Mouse (Mus musculus) left cerebral cortex, adult 2 months (tissue): ENCODE results near the gene Ufsp1. TPM values are rescaled to one million over a fixed set of nuclear protein-coding genes. Genes with fewer than 3 reads are reported as not detected.

Experiments
- DNase-seq, 2 experiments: peaks; one replicate each; pipeline ENCODE4 v3.0.0; 2021 to 2022; ENCODE audit warnings: low spot score in 2 of 2, mixed read lengths in 1 of 2; ENCODE audit errors: extremely low spot score in 1 of 2
- H3K27ac ChIP-seq: fragments of 200-600 bp; 2 replicates; pipeline ENCODE4 v1.8.1; 2022
- H3K4me3 ChIP-seq: fragments of 200-600 bp; 2 replicates; pipeline ENCODE4 v1.8.1; 2022
- CTCF ChIP-seq: fragments of 200-600 bp; IDR thresholded peaks from 2 replicates; pipeline ENCODE4 v1.8.1; 2022; ENCODE audit warnings: antibody characterized with exemption, mild to moderate bottlenecking, moderate library complexity
- intact Hi-C: fragments of 180-260 bp; cut with DNase I; formaldehyde crosslinking; loops from one replicate; pipeline ENCODE4 v1.15.1; 2025
- total RNA-seq, 2 experiments: library from RNA; stranded (reverse); gene quantifications; 2 replicates each; pipeline ENCODE4 v1.2.3; 2021

Ufsp1 gene
- total RNA-seq, 2 experiments from 2014 or later = 11.6 to 14.4 TPM

DNA sequence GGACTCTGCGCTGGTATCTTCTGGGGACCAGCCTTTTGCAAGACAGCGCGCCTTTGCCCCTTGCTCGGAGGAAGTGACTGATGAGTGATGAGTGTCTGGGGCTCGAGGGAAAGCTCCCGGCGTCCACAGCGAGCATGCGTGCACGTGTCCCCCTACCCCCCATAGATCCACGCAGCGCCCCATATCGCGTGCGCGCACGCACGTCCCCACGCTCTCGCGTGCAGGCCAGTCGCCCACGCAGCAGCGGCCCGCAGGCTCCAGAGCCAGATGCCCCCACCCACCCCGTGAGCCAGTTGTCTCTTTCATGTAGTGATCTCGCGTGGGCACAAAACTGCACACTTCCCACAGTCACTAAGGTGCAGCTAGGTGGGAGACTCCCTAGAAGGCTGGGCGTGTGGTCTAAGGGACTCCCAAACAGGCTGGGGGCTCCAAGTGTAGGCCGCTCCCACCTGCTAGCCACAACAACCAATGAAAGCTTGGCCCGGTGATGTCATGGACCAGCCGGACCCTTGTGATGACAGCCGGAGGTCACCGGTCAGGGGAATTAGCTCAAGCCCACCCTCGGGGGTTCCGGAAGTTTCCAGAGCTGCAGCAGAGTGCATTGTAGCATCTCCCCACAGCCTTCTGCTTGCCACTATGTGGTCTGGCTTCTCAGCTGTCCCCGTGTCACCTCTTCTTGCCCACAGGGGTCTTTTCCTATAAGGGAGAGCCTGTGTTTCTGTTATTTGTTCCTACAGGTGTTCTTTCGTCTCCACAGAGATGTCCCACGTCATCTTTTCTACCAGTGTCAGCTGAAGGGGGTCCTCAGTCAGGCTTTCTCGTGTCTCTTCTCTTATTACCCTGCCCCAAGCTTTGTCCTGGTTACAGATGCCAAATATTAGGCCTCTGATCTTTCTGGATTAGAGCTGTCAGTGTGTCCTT is 7.1 kb upstream of the Ufsp1 start, which contains the start of gene Ache:
Gene Ache (plus strand): TSS at position 488 of the 921 bp plus-strand sequence.
- DNase-seq = peak; percentile 76 to 77

DNA sequence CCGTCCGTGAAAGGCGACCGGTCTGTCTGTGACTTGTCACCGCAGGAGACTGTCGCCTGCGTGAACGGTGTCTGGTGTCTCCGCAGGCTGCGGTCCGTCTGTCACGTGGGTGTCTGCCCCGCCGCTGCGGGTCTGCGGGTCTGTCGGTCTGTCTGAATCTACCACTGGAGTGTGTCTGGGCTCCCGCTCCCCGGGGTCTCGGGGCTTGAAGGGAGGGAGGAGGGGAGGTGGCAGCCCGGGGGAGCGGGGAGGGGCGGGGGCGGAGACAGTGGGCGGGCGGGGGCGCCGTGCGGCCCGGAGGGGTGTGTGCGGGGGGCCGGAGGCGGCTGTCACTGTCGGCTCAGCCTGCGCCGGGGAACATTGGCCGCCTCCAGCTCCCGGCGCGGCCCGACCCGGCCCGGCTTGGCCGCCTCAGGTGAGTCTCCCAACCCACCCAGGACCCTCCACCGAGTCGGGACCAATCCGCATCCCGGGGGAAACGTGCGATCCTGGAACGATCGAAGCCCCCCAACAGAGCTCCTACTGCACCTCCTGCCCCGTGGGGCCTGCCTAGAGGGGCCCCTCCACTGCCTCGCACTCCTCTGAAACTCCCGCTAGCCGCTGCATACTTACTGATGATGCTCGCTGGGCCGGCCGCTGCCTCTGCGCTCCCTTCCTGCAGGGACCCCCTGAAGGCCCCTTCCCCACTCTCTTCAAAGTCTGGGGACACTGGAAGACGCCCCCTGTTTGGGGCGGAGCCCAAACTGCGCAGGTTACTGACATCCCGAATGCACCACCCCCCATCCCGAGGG is 6.3 kb upstream of the Ufsp1 start:
- DNase-seq = peak; percentile 63 to 65
- Histone ChIP-seq H3K4me3 (peak overlapping the region; percentile 62), H3K27ac (peak overlapping the region; percentile 91)
- TF ChIP-seq CTCF = no peak
- intact Hi-C loops = loop anchor here (2.0 to 5.0 kb wide), 3 partner anchors 165 to 257 kb away; no protein-coding TSS in a partner anchor

More for the DNA sequence above, 7.1 kb upstream of the Ufsp1 start, which contains the start of gene Ache:
- Histone ChIP-seq H3K27ac (peak within 1 kb of the TSS; percentile 91), H3K4me3 (peak within 1 kb of the TSS; percentile 62)
- intact Hi-C loops = loop anchor here (2.0 to 5.0 kb wide), 2 partner anchors 164 to 220 kb away; no protein-coding TSS in a partner anchor
- no peak for TF ChIP-seq CTCF

DNA sequence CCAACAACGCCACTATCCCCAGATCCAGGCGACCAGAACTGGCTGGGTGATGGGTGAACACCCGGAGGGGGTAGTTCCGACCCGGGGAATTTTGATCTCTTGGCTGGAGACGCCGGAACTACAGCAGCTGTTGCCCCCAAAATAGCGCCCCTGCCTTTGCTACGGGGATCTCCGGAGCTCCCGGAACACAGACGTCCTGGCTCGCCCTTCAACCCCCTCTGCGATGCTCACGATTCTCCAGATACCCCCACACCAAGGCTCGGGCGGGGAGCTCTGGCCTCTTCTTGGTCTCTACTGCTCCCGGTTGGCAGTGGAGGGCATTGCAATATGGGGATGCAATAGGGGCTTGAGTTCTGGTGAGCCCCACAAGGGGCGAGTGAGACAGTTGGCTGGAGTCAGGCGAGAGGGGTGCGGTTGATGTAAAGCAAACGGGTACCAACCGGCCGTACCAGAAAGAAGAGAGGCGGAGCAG is 5.4 kb upstream of the Ufsp1 start:
- H3K4me3 ChIP-seq = peak overlapping the region; percentile 44
- peak; percentile 52 to 68 for DNase-seq
- peak; percentile 55 for TF ChIP-seq CTCF
- intact Hi-C loops = loop anchor here (2.0 to 5.0 kb wide), 2 partner anchors 218 to 258 kb away; no protein-coding TSS in a partner anchor
- H3K27ac ChIP-seq = peak overlapping the region; percentile 83

DNA sequence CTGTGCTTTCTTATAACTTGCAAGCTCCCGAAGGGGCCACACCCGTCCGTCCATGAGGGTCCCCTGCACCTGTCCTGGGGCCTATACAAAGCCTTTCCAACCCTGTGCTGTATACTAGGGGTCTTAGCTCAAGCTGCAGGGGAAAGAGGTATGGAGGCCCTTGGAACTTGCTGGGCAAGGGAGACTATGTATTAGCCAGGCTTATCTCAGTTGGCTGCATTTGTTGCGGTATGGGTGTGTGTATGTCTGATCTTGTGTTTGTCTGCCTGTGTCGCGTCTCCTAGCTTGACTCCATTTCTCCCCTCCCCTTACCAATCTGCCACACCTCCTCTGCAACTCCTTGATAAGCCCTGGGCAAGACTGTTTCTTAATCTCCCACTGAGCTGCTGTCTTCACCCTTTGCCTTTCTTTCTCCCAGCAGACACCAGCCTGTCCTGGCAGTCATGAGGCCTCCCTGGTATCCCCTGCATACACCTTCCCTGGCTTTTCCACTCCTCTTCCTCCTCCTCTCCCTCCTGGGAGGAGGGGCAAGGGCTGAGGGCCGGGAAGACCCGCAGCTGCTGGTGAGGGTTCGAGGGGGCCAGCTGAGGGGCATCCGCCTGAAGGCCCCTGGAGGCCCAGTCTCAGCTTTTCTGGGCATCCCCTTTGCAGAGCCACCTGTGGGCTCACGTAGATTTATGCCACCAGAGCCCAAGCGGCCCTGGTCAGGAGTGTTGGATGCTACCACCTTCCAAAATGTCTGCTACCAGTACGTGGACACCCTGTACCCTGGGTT is 4.7 kb upstream of the Ufsp1 start:
- no peak for TF ChIP-seq CTCF
- Histone ChIP-seq H3K27ac (peak overlapping the region; percentile 83), H3K4me3 (peak overlapping the region; percentile 44)
- DNase-seq = no peak
- intact Hi-C loops = loop anchor here (2.0 to 5.0 kb wide), 2 partner anchors 218 to 259 kb away; no protein-coding TSS in a partner anchor

DNA sequence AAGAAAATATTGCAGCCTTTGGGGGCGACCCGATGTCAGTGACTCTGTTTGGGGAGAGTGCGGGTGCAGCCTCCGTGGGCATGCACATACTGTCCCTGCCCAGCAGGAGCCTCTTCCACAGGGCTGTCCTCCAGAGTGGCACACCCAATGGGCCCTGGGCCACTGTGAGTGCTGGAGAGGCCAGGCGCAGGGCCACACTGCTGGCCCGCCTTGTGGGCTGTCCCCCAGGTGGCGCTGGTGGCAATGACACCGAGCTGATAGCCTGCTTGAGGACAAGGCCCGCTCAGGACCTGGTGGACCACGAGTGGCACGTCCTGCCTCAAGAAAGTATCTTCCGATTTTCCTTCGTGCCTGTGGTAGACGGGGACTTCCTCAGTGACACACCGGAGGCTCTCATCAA is 3.8 kb upstream of the Ufsp1 start:
- no peak overlapping the region for H3K27ac ChIP-seq
- DNase-seq = no peak
- intact Hi-C loops = no loop called here
- no peak overlapping the region for H3K4me3 ChIP-seq
- peak; percentile 55 for TF ChIP-seq CTCF

DNA sequence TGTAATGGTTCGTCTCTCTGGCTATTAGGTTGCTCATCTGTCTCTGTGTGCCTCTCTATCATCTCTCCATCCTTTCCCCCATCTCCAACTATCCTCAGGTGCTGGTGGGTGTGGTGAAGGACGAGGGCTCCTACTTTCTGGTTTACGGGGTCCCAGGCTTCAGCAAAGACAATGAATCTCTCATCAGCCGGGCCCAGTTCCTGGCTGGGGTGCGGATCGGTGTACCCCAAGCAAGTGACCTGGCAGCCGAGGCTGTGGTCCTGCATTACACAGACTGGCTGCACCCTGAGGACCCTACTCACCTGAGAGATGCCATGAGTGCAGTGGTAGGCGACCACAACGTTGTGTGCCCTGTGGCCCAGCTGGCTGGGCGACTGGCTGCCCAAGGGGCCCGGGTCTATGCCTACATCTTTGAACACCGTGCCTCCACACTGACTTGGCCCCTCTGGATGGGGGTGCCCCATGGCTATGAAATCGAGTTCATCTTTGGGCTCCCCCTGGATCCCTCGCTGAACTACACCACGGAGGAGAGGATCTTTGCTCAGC is 3.0 kb upstream of the Ufsp1 start:
- no peak overlapping the region for H3K4me3 ChIP-seq
- DNase-seq = no peak
- intact Hi-C loops = no loop called here
- no peak overlapping the region for H3K27ac ChIP-seq
- TF ChIP-seq CTCF = no peak

DNA sequence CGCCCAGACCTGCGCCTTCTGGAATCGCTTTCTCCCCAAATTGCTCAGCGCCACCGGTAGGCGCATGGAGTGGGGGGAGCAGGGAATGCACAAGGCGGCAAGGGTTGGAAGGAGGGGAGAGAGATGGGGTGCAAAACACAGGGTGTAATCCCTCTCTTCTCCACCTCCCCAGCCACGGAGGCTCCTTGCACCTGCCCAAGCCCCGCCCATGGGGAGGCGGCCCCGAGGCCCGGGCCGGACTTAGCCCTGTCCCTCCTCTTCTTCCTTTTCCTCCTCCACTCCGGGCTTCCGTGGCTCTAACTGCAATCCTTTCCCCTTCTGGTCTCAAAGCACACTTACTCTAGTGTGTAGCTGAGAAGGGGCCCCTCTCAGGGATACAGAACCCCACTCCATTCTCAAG is 1.1 kb upstream of the Ufsp1 start:
- intact Hi-C loops = no loop called here
- peak overlapping the region; percentile 57 for H3K4me3 ChIP-seq
- peak; percentile 72 to 75 for DNase-seq
- peak overlapping the region; percentile 86 for H3K27ac ChIP-seq
- peak; percentile 22 for TF ChIP-seq CTCF

DNA sequence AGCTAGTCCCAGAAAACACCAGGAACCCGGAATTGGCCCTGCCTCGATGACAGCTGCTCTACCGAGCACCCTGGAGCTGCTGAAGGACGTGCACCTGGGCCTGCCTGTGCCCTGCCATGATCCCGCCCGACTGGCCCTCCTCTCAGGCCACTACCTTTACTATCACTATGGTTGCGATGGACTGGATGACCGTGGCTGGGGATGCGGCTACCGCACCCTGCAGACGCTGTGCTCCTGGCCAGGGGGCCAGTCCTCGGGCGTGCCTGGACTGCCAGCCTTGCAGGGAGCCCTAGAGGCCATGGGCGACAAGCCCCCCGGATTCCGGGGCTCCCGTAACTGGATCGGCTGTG is 290 bp downstream of the Ufsp1 start:
- Histone ChIP-seq H3K4me3 (peak overlapping the region; percentile 57), H3K27ac (peak overlapping the region; percentile 79)
- no peak for DNase-seq
- TF ChIP-seq CTCF = no peak
- intact Hi-C loops = loop anchor here (5.0 kb wide), 1 partner anchor 233 kb away; no protein-coding TSS in a partner anchor

DNA sequence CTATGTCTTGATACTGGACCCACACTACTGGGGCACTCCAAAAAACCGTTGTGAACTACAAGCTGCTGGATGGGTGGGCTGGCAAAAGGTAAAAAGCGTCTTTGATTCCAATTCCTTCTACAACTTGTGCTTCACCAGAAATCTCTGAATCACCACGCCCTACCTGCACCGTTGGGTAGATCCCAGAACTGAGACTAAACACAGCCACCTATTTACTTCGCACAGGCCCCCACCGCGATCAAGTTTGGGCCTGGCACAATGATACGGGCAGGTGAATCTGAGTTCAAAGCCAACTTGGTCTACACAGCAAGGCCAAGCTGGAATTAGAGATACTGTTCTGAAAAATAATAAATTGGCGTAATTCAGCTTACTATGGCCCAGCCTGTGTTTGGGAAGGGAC is 867 bp downstream of the Ufsp1 start:
- Histone ChIP-seq H3K27ac (no peak overlapping the region; the same call in 1 of the 2 replicates), H3K4me3 (peak overlapping the region; percentile 57)
- no peak for DNase-seq
- TF ChIP-seq CTCF = no peak
- intact Hi-C loops = loop anchor here (5.0 kb wide), 1 partner anchor 232 kb away; no protein-coding TSS in a partner anchor

DNA sequence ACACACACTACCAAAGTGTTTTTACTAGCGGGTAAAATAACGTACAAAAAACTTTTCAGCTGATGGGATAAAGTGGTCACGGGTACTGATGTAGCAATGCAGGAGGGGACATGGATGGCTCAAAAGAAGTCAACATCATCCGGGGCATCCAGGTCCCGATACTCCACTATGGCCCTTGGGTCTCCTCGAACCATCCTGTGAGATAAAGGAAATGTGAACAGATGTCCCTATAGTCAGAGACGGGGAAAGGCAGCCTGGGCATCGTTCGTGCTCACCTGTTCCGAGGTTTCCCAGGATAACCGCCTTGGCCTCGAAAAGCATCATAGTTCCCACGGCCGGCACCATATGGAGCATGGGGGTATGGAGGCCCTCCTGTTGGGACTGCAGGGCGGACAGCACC is 1.3 kb downstream of the Ufsp1 start:
- no peak for TF ChIP-seq CTCF
- intact Hi-C loops = loop anchor here (5.0 kb wide), 1 partner anchor 232 kb away; no protein-coding TSS in a partner anchor
- Histone ChIP-seq H3K4me3 (no peak overlapping the region), H3K27ac (no peak overlapping the region)
- DNase-seq = no peak
